Mouse (Mus musculus) forebrain, embryonic 15.5 days (tissue): ENCODE measurements around the gene Rab19. TPM values are rescaled to one million over a fixed set of nuclear protein-coding genes. Genes with fewer than 3 reads are reported as not detected.

Source experiments
- ATAC-seq: fragments of 200-750 bp; cut with Nextera tagmentation; replicated peaks from 2 replicates; pipeline ENCODE4 v1.8.0; 2017; ENCODE audit warnings: mild to moderate bottlenecking, moderate TSS enrichment, moderate library complexity
- H3K27ac ChIP-seq: fragments of 300-500 bp; sonication (generic); replicated peaks from 2 replicates; pipeline ENCODE4 v1.5.1; 2015; ENCODE audit warnings: mild to moderate bottlenecking, inconsistent platforms
- H3K27me3 ChIP-seq: fragments of 300-500 bp; sonication (generic); 2 replicates; pipeline ENCODE4 v1.6.1; 2015; ENCODE audit warnings: inconsistent platforms
- H3K36me3 ChIP-seq: fragments of 300-500 bp; sonication (generic); 2 replicates; pipeline ENCODE4 v1.6.1; 2015; ENCODE audit warnings: mild to moderate bottlenecking, inconsistent platforms
- H3K4me1 ChIP-seq: fragments of 300-500 bp; sonication (generic); 2 replicates; pipeline ENCODE4 v1.6.1; 2015; ENCODE audit warnings: inconsistent platforms
- H3K4me2 ChIP-seq: fragments of 300-500 bp; sonication (generic); replicated peaks from 2 replicates; pipeline ENCODE4 v1.6.1; 2015; ENCODE audit warnings: mild to moderate bottlenecking, inconsistent platforms
- H3K4me3 ChIP-seq: fragments of 300-500 bp; sonication (generic); 2 replicates; pipeline ENCODE4 v1.5.1; 2015; ENCODE audit warnings: mild to moderate bottlenecking, inconsistent platforms
- H3K9ac ChIP-seq: fragments of 300-500 bp; sonication (generic); replicated peaks from 2 replicates; pipeline ENCODE4 v1.6.1; 2015; ENCODE audit warnings: mild to moderate bottlenecking, inconsistent platforms
- H3K9me3 ChIP-seq: fragments of 300-500 bp; sonication (generic); 2 replicates; pipeline ENCODE4 v1.6.1; 2016; ENCODE audit warnings: inconsistent platforms
- WGBS: fragments of 180-500 bp; shearing (Covaris S2); methylation state at CpG from one replicate; pipeline ENCODE4 v1.1.7; 2015; ENCODE audit warnings: mixed read lengths; 5-methylcytosine and 5-hydroxymethylcytosine counted together
- polyA plus RNA-seq: library from polyadenylated mRNA; unstranded; fragments of >200 nt; fragmentation: Nextera tagmentation; extraction: Ambion mirVana; gene quantifications from 2 replicates; pipeline ENCODE4 v1.2.1, GENCODE M21; 2015

Gene Rab19
- 0.15 and 0.20 TPM in 2 replicates for polyA plus RNA-seq

DNA sequence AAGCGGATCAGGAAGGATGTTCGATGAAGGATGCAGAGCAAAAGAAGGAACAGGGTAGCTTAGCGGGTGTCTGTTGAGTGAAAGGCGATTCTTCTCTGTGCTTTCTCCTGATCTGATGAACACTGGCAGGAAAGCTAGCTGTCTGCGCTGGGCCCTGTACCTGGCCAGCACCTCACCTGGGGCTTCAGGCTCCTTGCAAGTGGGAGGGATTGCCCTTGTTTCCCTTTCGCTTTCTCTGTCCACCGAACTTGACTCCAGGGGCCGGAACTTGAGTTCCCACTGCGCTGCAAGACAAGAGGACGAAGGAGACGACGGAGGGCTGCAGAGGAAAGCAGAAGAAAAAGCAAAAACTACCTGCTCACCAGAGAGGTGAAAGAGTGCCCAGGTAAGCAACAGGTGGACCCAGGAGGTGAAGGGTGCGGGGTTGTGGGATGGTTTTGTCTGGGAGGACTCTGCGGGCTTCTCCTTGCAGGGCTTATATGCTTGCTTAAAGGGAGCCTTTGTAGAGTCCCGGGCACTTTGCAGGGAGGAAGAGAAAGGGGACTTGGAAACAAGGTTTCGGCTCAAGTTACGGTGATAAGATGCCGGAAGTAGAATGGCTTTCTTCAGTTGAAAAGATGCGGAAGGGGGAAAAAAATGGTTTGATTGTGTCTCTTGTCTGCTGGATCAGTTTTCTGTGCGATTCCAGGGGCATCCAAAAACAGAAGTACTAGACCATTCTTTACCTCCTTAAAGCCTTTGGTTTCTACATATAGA lies at the start of gene Rab19:
Rab19 (plus strand) TSS at position 51 of the 756 bp plus-strand sequence.
- no peak for ATAC-seq
- H3K27ac ChIP-seq, result no peak within 1 kb of the TSS
- no peaks in the 10 kb centered on the region for H3K36me3 ChIP-seq
- no peaks in the 10 kb centered on the region for H3K9me3 ChIP-seq
- H3K27me3 ChIP-seq, result peaks cover 5% of the 10 kb centered on the region; the same call in 1 of the 2 replicates
- WGBS, result 8% methylated on average over 20 of the region's 20 CpGs
- H3K4me2 ChIP-seq, result peak within 1 kb of the TSS; percentile 29
- H3K9ac ChIP-seq, result no peak within 1 kb of the TSS
- peak within 1 kb of the TSS; percentile 17 for H3K4me3 ChIP-seq
- peaks cover 6% of the 10 kb centered on the region for H3K4me1 ChIP-seq

DNA sequence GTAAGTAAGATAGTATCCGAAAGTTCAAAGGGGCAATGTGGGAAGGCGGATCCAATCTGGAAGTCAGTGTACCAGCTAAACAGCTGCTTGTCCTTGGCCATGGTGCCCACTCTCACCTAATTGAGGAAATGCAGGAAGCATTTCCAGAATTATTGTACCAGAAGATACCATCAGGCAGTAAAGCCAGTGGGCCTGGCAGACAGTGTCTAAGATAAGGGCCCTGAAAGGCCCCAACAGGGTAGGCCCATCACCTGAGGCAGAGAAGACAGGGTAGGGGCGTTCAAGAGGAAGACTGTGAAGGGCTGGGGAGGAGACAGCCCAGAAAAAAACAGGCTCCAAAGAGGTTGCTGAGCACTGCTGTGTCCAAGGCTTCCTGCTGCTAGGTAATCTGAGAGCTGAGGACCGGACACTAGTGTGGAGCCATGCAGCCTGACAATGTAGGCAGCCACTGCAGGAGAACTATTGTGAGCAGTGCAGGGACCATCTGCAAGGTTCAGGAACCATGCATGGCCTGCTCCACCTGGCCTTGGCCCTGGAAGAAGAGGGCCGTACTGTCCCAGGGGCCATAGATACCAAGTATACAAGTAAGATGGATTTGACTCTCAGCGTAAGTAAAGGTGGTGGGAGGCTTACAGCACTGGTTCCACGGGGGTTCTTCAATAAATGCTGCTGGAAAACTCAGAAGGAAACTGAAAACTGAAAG lies 48.8 kb upstream of the Rab19 start:
- Histone ChIP-seq H3K36me3 (peaks cover 27% of the 10 kb centered on the region), H3K9ac (no peak overlapping the region), H3K4me1 (no peaks in the 10 kb centered on the region), H3K27ac (no peak overlapping the region), H3K4me2 (no peak overlapping the region), H3K27me3 (no peaks in the 10 kb centered on the region), H3K9me3 (no peaks in the 10 kb centered on the region), H3K4me3 (no peak overlapping the region)
- ATAC-seq, result no peak
- WGBS, result 80% methylated on average over 7 of the region's 7 CpGs

DNA sequence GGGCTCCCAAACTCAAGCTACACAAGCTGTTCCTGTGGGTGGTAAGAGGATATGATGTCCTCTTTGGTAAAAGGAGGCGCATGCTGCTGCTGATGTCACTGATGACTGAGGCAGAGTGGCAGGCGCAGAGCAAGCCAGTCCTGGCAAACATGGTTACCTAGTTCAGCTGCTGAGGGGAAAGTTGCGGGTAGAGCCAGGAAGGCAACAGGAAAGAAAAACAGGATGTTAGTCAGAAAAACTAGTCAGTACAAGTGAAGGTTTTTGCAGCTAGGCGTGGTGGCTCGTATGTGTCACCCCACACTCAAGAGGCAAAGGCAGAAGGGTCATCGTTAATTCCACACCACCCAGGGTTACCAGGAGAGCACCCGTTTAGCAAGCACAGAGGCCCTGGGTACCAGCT lies 46.8 kb upstream of the Rab19 start:
- WGBS, result 91% methylated on average over 7 of the region's 7 CpGs
- no peak for ATAC-seq

DNA sequence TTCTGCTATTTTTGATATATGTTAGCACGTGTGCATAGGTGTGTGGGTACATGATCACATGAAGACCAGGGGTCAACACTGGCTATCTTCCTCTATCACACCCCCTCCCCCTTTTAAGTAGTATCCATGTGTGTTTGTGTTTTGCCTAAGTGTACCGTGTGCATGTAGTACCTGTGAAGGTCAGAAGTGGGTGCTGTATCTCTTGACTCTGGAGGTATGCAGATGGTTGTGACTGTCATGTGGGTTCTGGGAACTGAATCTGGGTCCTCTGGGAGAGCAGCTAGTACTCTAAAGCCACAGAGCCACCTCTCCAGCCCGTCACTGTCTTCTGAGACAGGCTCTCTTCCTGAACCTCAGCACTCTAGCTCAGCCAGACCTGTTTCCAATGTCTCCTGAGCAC lies 46.1 kb upstream of the Rab19 start:
- 96% methylated on average over 3 of the region's 3 CpGs for WGBS
- Histone ChIP-seq H3K36me3 (peaks cover 39% of the 10 kb centered on the region), H3K4me3 (no peak overlapping the region), H3K4me2 (no peak overlapping the region), H3K27ac (no peak overlapping the region), H3K9me3 (no peaks in the 10 kb centered on the region), H3K9ac (no peak overlapping the region), H3K4me1 (0 out of 2 replicates have a peak, but pooled peaks cover 2% of the 10 kb centered on the region), H3K27me3 (no peaks in the 10 kb centered on the region)
- no peak for ATAC-seq

More for the DNA sequence above, 46.8 kb upstream of the Rab19 start:
- Histone ChIP-seq H3K4me1 (0 out of 2 replicates have a peak, but pooled peaks cover 2% of the 10 kb centered on the region), H3K4me2 (no peak overlapping the region), H3K36me3 (peaks cover 39% of the 10 kb centered on the region), H3K27ac (no peak overlapping the region), H3K9ac (no peak overlapping the region), H3K27me3 (no peaks in the 10 kb centered on the region), H3K4me3 (no peak overlapping the region), H3K9me3 (no peaks in the 10 kb centered on the region)

DNA sequence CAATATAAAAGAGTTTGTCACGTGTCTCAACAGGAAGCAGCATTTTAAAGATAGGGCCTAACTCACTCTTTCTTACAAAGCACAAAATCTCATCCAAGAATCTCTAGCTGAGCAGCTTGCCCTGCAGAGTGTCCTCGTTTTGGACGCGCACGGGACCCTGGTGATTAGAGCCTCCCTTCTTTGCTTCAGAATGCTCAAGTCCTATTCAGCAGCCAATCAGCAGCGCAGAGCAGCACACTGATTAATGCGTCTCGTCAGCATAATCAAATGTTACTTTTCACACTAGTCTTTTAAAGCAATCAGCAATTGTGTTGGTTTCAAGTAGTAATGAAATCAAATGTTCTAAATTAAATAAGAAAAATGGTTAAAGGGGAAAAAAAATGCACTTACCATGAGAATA lies 42.6 kb upstream of the Rab19 start:
- peaks cover 56% of the 10 kb centered on the region for H3K36me3 ChIP-seq
- 0 out of 2 replicates have a peak, but pooled peaks cover 2% of the 10 kb centered on the region for H3K4me1 ChIP-seq

DNA sequence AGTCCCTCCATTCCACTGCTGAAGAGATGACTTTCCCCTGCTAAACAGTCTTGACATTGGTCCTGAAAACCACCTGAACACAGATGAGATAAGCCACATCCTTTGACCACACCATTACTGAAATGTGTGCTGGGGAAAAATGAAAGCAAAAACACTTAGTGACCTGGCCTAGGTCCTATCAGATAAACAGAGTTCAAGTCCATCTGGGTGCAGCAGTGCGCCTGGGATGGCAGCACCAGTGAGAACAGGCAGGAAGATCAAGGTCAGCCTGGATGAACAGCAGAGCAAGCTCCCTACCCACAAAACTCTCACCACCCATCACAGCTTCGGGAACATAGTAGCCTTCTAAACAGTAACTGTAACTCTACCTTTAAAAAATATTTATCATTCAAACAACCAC lies 39.2 kb upstream of the Rab19 start:
- peaks cover 40% of the 10 kb centered on the region for H3K36me3 ChIP-seq
- ATAC-seq, result no peak

More for the DNA sequence above, 42.6 kb upstream of the Rab19 start:
- no peak overlapping the region for H3K9ac ChIP-seq
- no peaks in the 10 kb centered on the region for H3K9me3 ChIP-seq
- H3K27ac ChIP-seq, result no peak overlapping the region
- 34% methylated on average over 8 of the region's 8 CpGs for WGBS
- no peak for ATAC-seq
- H3K27me3 ChIP-seq, result no peaks in the 10 kb centered on the region
- no peak overlapping the region for H3K4me2 ChIP-seq
- no peak overlapping the region for H3K4me3 ChIP-seq

DNA sequence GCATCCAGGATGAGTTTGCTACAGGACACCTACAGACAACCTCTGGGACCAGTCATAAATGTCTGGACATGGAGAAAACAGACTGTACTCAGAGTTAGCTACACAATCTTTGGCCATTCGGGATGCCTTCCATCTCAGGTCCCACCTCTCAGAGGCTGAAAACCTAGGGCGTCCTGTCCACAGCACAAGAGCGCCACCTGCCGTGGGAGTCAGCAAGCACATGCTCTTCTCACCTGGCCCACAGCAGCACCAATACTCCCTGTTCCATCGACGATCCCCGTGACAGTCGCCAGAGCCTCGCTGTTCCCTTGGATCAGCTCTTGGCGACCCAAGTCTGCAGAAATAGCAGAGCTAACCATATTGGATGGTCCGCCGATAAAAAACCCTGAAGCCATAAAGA lies 37.0 kb upstream of the Rab19 start:
- whole genome bisulfite sequencing, result 17% methylated on average over 12 of the region's 12 CpGs
- H3K27ac ChIP-seq, result no peak overlapping the region
- peaks cover 25% of the 10 kb centered on the region for H3K36me3 ChIP-seq
- peaks cover 20% of the 10 kb centered on the region for H3K4me1 ChIP-seq
- H3K4me2 ChIP-seq, result no peak overlapping the region
- H3K27me3 ChIP-seq, result no peaks in the 10 kb centered on the region
- no peaks in the 10 kb centered on the region for H3K9me3 ChIP-seq
- no peak overlapping the region for H3K4me3 ChIP-seq
- no peak overlapping the region for H3K9ac ChIP-seq
- peak; percentile 73 for ATAC-seq

More for the DNA sequence above, 39.2 kb upstream of the Rab19 start:
- Histone ChIP-seq H3K4me2 (no peak overlapping the region), H3K27me3 (no peaks in the 10 kb centered on the region), H3K4me3 (no peak overlapping the region), H3K9ac (no peak overlapping the region), H3K9me3 (no peaks in the 10 kb centered on the region), H3K27ac (no peak overlapping the region), H3K4me1 (peaks cover 8% of the 10 kb centered on the region)
- 89% methylated on average over 2 of the region's 2 CpGs for WGBS

DNA sequence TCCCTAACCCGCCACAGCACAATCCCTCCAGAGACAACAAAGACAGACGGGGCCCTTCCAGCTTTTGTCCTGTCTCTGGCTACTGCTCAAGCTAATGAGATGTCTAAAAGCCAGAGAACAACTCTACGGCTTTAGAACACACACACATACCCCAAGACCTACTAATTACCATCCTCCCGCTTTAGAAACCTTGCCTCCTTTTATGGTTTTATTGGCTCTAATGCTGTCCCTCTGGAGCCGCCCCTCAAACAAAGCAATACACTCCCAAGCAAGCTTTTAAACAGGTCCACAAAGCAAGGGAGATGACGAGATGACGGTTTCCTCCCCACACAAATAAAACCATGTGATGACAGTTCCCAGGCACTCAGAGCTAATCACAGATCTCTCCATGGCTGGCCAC lies 35.5 kb upstream of the Rab19 start:
- H3K4me3 ChIP-seq, result no peak overlapping the region
- 13% methylated on average over 7 of the region's 7 CpGs for WGBS
- H3K4me1 ChIP-seq, result peaks cover 20% of the 10 kb centered on the region
- H3K36me3 ChIP-seq, result peaks cover 33% of the 10 kb centered on the region
- 0 out of 2 replicates have a peak, but pooled peaks have one; percentile 24 for ATAC-seq
- H3K4me2 ChIP-seq, result no peak overlapping the region
- H3K27ac ChIP-seq, result no peak overlapping the region
- no peak overlapping the region for H3K9ac ChIP-seq
- no peaks in the 10 kb centered on the region for H3K9me3 ChIP-seq
- no peaks in the 10 kb centered on the region for H3K27me3 ChIP-seq

DNA sequence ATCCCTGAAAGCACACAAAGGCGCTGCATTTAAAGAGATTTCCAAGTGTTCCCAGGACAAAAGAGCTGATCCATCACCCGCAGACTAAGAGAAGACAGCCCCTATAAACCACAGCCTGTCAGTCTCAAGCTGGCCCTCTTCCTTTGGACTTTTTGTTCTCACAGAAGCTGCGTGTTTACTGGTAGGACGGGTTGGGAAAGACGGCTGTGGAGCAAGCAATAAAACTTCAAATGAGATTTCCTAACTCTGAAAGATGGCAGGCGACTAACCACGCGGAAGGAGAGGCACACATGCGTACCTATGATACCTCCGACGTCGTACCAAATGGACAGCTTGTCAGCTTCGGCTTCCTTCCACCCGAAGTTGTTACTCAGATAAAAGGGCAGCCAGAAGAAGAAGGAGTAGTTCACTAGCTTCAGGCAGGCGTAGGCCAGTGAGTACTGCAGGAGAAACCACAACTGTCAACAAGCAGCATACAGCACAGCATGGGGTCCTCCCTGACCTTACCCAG lies 33.9 kb upstream of the Rab19 start:
- Histone ChIP-seq H3K27me3 (no peaks in the 10 kb centered on the region), H3K4me2 (no peak overlapping the region), H3K4me3 (no peak overlapping the region), H3K4me1 (peaks cover 20% of the 10 kb centered on the region), H3K27ac (peak overlapping the region; percentile 17; the same call in 1 of the 2 replicates), H3K9me3 (no peaks in the 10 kb centered on the region), H3K9ac (no peak overlapping the region), H3K36me3 (peaks cover 37% of the 10 kb centered on the region)
- 12% methylated on average over 15 of the region's 15 CpGs for WGBS
- no peak for ATAC-seq

DNA sequence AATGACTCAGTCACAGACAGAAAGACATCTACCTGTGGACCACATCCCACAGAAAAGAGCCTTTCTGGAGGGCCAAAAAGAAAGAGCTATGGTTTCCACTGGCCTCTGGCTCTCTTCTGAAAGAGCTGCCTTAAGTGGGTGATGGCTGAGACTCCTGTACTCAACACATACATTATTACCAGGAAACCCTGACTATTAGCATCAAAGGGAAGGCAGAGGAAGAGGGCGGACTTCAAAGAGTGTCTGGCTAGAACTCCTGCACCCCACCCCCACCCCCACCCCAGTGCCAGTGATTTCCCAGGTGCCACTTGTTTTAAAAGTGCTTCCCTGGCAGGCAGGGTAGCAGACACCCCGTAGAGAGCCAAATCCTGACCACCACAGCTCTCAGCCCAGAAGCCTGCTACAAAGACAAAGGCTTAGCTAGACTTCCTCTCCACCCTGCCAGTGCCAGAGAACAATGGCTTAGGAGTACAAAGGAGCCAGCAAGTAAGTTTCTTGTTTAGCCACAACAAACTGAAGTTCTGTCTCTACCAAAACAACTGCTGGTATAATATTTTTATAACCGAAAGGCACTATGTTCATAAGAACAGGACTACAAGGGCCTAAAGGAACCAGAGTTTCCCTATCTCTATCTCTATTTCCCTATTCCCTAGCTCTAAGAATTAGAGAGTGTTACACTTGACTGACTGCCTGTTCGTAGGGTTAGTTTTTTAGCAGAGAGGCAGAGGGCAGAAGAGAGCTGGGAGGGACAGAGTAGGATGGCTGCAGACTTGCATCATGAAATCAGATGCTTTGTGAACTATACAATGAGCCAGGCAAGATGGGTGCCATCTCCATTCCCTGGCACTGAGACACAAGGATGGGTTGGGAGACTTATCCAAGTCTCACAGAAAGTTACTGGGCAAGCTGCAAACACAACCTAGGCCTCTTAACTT lies 32.8 kb upstream of the Rab19 start:
- peaks cover 33% of the 10 kb centered on the region for H3K36me3 ChIP-seq

DNA sequence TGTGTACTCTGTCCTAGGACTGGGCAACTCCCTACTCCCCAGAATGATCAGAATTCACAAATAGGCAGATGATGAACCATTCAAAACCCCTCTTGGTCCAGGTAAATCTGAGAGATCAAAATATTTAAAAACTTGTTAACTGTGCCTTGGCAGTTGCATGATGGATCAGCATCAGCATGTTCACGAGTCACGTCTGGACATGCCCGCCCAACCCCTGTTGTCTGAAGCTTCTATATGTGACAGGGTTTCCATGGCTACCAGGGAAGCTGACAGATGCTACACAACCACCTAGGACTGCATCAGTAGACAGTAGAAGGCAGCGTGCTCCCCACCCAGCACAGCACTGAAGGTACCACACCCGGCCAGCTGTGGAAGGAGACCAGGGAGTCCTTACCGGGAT lies 32.0 kb upstream of the Rab19 start:
- Histone ChIP-seq H3K36me3 (peaks cover 35% of the 10 kb centered on the region), H3K4me1 (peaks cover 20% of the 10 kb centered on the region), H3K4me3 (no peak overlapping the region), H3K9ac (no peak overlapping the region), H3K9me3 (no peaks in the 10 kb centered on the region), H3K27me3 (no peaks in the 10 kb centered on the region), H3K27ac (no peak overlapping the region), H3K4me2 (no peak overlapping the region)
- WGBS, result 73% methylated on average over 6 of the region's 6 CpGs
- ATAC-seq, result no peak

More for the DNA sequence above, 32.8 kb upstream of the Rab19 start:
- no peak overlapping the region for H3K4me3 ChIP-seq
- 20% methylated on average over 4 of the region's 4 CpGs for WGBS
- no peak overlapping the region for H3K9ac ChIP-seq
- no peaks in the 10 kb centered on the region for H3K9me3 ChIP-seq
- peaks cover 20% of the 10 kb centered on the region for H3K4me1 ChIP-seq
- ATAC-seq, result no peak
- no peak overlapping the region for H3K4me2 ChIP-seq
- H3K27ac ChIP-seq, result 0 out of 2 replicates have a peak overlapping the region, but pooled peaks have one; percentile 36
- no peaks in the 10 kb centered on the region for H3K27me3 ChIP-seq
